9 mouse cellular contexts compared by ENCODE assay signal in the genomic region with DNA sequence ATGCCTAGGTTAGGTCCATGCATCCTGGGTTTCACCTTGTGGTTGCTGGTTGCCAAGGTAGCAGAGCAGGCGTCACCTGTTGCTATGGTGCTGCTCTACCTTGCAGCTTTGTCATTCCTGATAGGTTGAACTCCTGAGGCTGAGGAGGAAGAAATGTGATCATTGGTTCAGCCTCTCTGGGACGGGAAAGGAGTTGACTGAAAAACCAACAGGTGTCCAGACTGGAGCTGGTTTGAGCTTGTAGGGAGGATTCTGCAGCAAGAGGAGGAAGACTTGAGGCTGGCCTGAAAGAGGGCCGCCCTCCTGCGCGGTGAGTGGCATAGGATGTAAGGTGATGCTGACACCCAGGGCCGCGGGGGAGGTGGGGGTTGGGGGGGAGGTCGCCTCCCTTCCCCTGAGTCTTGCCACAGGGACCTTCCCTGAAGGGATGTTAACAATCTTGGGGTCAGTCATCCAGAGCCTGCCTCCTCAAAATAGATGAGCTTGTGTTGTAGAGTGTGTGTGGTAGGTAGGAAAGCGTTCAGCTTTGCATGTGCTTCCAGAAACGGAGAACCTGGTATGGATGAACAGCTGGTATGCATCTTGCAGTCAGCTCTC. TPM values are rescaled to one million over a fixed set of nuclear protein-coding genes. Genes with fewer than 3 reads are reported as not detected.
DNase-seq lines count a peak whose midpoint lies in the region; ATAC-seq and TF ChIP-seq lines count a peak whose summit lies in the region.
"Had no signal": no experiment of that assay in that cellular context is flagged by ENCODE, and none has a peak within 500 bp of the region (broad histone marks: within the 10 kb centered on the region; RNA-seq: fewer than 3 reads in every experiment).

No protein-coding gene starts in this region.

- H3K4me2 ChIP-seq in hindbrain, embryonic 11.5 days (replicated peaks; ENCODE audit: low read depth, low read length): no peak overlapping the region
- H3K4me2 ChIP-seq in neural tube, embryonic 11.5 days (ENCODE audit: low read depth): no peak overlapping the region

- TF ChIP-seq POLR2A in testis, adult 2 months (IDR thresholded peaks at IDR 0.05; ENCODE audit: control insufficient read depth, low read depth, low read length): peak; percentile 8; the same call in 1 of the 2 replicates

- H3K36me3 ChIP-seq in testis, adult 2 months (ENCODE audit: control insufficient read depth, insufficient read depth, low read length): no peaks in the 10 kb centered on the region
- H3K36me3 ChIP-seq in hindbrain, embryonic 11.5 days (ENCODE audit: control insufficient read depth, insufficient read depth, low read length): peaks cover 4% of the 10 kb centered on the region; the same call in 1 of the 2 replicates
- H3K36me3 ChIP-seq in neural tube, embryonic 11.5 days (ENCODE audit: control insufficient read depth, insufficient read depth, low read length): no peaks in the 10 kb centered on the region

- peak overlapping the region; percentile 83 for H3K4me3 ChIP-seq in testis, adult 2 months (ENCODE audit: control insufficient read depth, low read depth, low read length)
- no peak overlapping the region for H3K4me3 ChIP-seq in hindbrain, embryonic 11.5 days (ENCODE audit: low read depth, low read length)
- no peak overlapping the region for H3K4me3 ChIP-seq in neural tube, embryonic 11.5 days (ENCODE audit: low read depth, low read length)

- H3K27ac ChIP-seq in testis, adult 2 months (ENCODE audit: control insufficient read depth, insufficient read depth, low read depth, low read length): no peak overlapping the region
- no peak overlapping the region for H3K27ac ChIP-seq in hindbrain, embryonic 11.5 days (ENCODE audit: low read depth, low read length)
- H3K27ac ChIP-seq in neural tube, embryonic 11.5 days (ENCODE audit: low read depth, low read length): no peak overlapping the region

- no peaks in the 10 kb centered on the region for H3K27me3 ChIP-seq in testis, adult 2 months (ENCODE audit: control insufficient read depth, insufficient read depth, low read length)
- H3K27me3 ChIP-seq in hindbrain, embryonic 11.5 days (ENCODE audit: control insufficient read depth, insufficient read depth, low read length): no peaks in the 10 kb centered on the region
- H3K27me3 ChIP-seq in neural tube, embryonic 11.5 days (ENCODE audit: control insufficient read depth, insufficient read depth, low read length): no peaks in the 10 kb centered on the region

- no peaks in the 10 kb centered on the region for H3K9me3 ChIP-seq in hindbrain, embryonic 11.5 days (ENCODE audit: control insufficient read depth, low read length)
- H3K9me3 ChIP-seq in neural tube, embryonic 11.5 days (ENCODE audit: control insufficient read depth, low read length): no peaks in the 10 kb centered on the region

- no peak overlapping the region for H3K9ac ChIP-seq in hindbrain, embryonic 11.5 days (ENCODE audit: low read depth, low read length)
- no peak overlapping the region for H3K9ac ChIP-seq in neural tube, embryonic 11.5 days (ENCODE audit: low read length)

- 11% methylated on average over 10 of the region's 10 CpGs for WGBS in hindbrain, embryonic 11.5 days
- WGBS in neural tube, embryonic 11.5 days: 19% methylated on average over 10 of the region's 10 CpGs

- DNase-seq in testis, postnatal 10 days (ENCODE audit: low spot score): no peak
- DNase-seq in hindbrain, embryonic 11.5 days (ENCODE audit: low spot score): peak; percentile 33
- DNase-seq in left cerebral cortex, adult 11 months (ENCODE audit: low spot score): peak; percentile 35
- peak; percentile 21 for DNase-seq in neural tube, embryonic 11.5 days (ENCODE audit: low spot score)
- no peak for DNase-seq in heart, adult 18-20 months
- DNase-seq in thymus, postnatal 4 days: no peak

- peak; percentile 73 for ATAC-seq in hindbrain, embryonic 11.5 days (ENCODE audit: low FRiP score)
- ATAC-seq in neural tube, embryonic 11.5 days (ENCODE audit: insufficient read depth, low FRiP score, low TSS enrichment): no peak; the same call in 1 of the 2 replicates
- ATAC-seq in erythroid progenitor cell, adult 5-6 weeks (replicated peaks; ENCODE audit: low FRiP score, poor library complexity, severe bottlenecking): no peak

- TF ChIP-seq CTCF in testis, adult 2 months (IDR thresholded peaks at IDR 0.05; ENCODE audit: control insufficient read depth, insufficient read depth, insufficient replicate concordance, low read depth, low read length): no peak

- H3K4me1 ChIP-seq in testis, adult 2 months (ENCODE audit: control insufficient read depth, insufficient read depth, low read length): no peaks in the 10 kb centered on the region; the same call in 1 of the 2 replicates
- no peaks in the 10 kb centered on the region for H3K4me1 ChIP-seq in hindbrain, embryonic 11.5 days (replicated peaks; ENCODE audit: control insufficient read depth, insufficient read depth, low read length)
- H3K4me1 ChIP-seq in neural tube, embryonic 11.5 days (ENCODE audit: control insufficient read depth, insufficient read depth, low read length): no peaks in the 10 kb centered on the region

RNA-seq across cellular contexts. Expression of a gene that starts 0.8 kb away (rescaled TPM):
- 1.8 and 2.2 TPM in 2 replicates for polyA plus RNA-seq in testis, adult 2 months (2012; rRNA removed)
- polyA plus RNA-seq in hindbrain, embryonic 11.5 days (2014; fragmentation: Nextera tagmentation; extraction: Ambion mirVana): 0.06 and 0.19 TPM in 2 replicates
- polyA plus RNA-seq in neural tube, embryonic 11.5 days (2014; fragmentation: Nextera tagmentation; extraction: Ambion mirVana): 0.05 TPM in 1 of 2 replicates, not detected in the other
- under 1 TPM; 0.17 to 0.18 TPM for total RNA-seq in heart, adult 18-20 months (2021)
- not detected in 2 replicates for total RNA-seq in erythroid progenitor cell, adult 5-6 weeks (2015; ENCODE audit: low replicate concordance)
- not detected in 2 replicates for total RNA-seq in erythroid progenitor cell, adult 5-6 weeks (2017; ENCODE audit: low replicate concordance)
- total RNA-seq: hematopoietic stem cell, adult 5-6 weeks had no signal

Comparison
In these comparisons a context has a peak if more than half of its experiments do, and no peak if none do; other contexts are left out.
1. DNase-seq: peak in hindbrain, embryonic 11.5 days (single experiment), left cerebral cortex, adult 11 months (single experiment) and neural tube, embryonic 11.5 days (single experiment); none in testis, postnatal 10 days (single experiment), heart, adult 18-20 months (0 of 2) and thymus, postnatal 4 days (single experiment).